Mouse (Mus musculus): Measurements from ENCODE around the gene Ubn1.

DNA sequence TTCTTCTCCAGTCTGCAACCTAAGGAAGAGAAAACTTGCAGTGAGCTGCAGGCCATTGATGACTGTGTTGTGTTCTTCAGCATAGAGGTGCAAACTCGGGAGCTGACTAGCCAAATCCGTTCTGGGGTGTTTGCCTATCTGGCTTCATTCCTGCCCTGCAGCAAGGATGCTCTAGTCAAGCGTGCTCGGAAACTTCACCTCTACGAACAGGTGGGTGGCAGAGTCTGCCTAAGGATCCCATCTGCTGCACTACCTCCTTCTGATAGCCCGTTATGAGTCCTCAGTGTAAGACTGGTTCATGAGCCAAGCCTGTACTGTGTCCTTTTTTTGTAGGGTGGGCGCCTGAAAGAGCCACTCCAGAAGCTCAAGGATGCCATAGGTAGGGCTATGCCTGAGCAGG is 22.1 kb downstream of the Ubn1 start:
- no peak for TF ChIP-seq CTCF (conservative IDR thresholded peaks at IDR 0.05 in 1 of 2, IDR thresholded peaks at IDR 0.05 in 1 of 2; ENCODE audit: low read depth in 2 of 2, low read length in 2 of 2)
- no peak for TF ChIP-seq EP300 (IDR thresholded peaks at IDR 0.05; ENCODE audit: low read length)
- no peak for TF ChIP-seq POLR2A (IDR thresholded peaks at IDR 0.05; ENCODE audit: low read depth, low read length)
- TF ChIP-seq GABPA (IDR thresholded peaks at IDR 0.05; ENCODE audit: insufficient replicate concordance, low read depth, low read length), result no peak
- no peak for TF ChIP-seq MAX (IDR thresholded peaks at IDR 0.05; ENCODE audit: low read length)
- no peak for TF ChIP-seq HCFC1 (IDR thresholded peaks at IDR 0.05; ENCODE audit: low read depth, low read length)
- TF ChIP-seq CHD2 (IDR thresholded peaks at IDR 0.05; ENCODE audit: low read length), result no peak
- no peak for TF ChIP-seq MXI1 (IDR thresholded peaks at IDR 0.05; ENCODE audit: low read depth, low read length)
- no peak for TF ChIP-seq MAFK (IDR thresholded peaks at IDR 0.05; ENCODE audit: insufficient replicate concordance, low read length)
- TF ChIP-seq MAZ (IDR thresholded peaks at IDR 0.05; ENCODE audit: low read depth, low read length), result no peak

Data from CH12.LX (cell line).